Mouse (Mus musculus) hindbrain, embryonic 10.5 days (tissue): ENCODE results near the gene Six5. TPM values are rescaled to one million over a fixed set of nuclear protein-coding genes. Genes with fewer than 3 reads are reported as not detected.
"Not testable (repeated sequence)": the region's sequence is repeated elsewhere in the genome, so short reads cannot be mapped to it uniquely, and the experiment has no call there.

Experiments
- DNase-seq: peaks from one replicate; pipeline ENCODE4 v3.0.0-alpha.2; 2017; ENCODE audit warnings: low spot score
- H3K27ac ChIP-seq: fragments of 300-500 bp; sonication (generic); 2 replicates; pipeline ENCODE4 v1.5.1; 2016; ENCODE audit warnings: mild to moderate bottlenecking, moderate library complexity
- H3K27me3 ChIP-seq: fragments of 300-500 bp; sonication (generic); 2 replicates; pipeline ENCODE4 v1.6.1; 2016; ENCODE audit warnings: mild to moderate bottlenecking; ENCODE audit not compliant: poor library complexity, insufficient read depth, severe bottlenecking
- H3K36me3 ChIP-seq: fragments of 300-500 bp; sonication (generic); 2 replicates; pipeline ENCODE4 v1.6.1; 2016; ENCODE audit warnings: mild to moderate bottlenecking, moderate library complexity
- H3K4me1 ChIP-seq: fragments of 300-500 bp; sonication (generic); replicated peaks from 2 replicates; pipeline ENCODE4 v1.6.1; 2016; ENCODE audit warnings: mild to moderate bottlenecking
- H3K4me3 ChIP-seq: fragments of 300-500 bp; sonication (generic); 2 replicates; pipeline ENCODE4 v1.5.1; 2016; ENCODE audit warnings: mild to moderate bottlenecking, moderate library complexity
- H3K9me3 ChIP-seq: fragments of 300-500 bp; sonication (generic); 2 replicates; pipeline ENCODE4 v1.6.1; 2016; ENCODE audit warnings: mild to moderate bottlenecking, moderate library complexity
- WGBS: fragments of 180-500 bp; shearing (Covaris S2); methylation state at CpG from one replicate; pipeline ENCODE4 v1.1.7; 2016; 5-methylcytosine and 5-hydroxymethylcytosine counted together
- polyA plus RNA-seq: library from polyadenylated mRNA; unstranded; fragments of >200 nt; fragmentation: Nextera tagmentation; extraction: Ambion mirVana; gene quantifications from 2 replicates; pipeline ENCODE4 v1.2.1, GENCODE M21; 2016

Gene Six5
- polyA plus RNA-seq, 1 experiment from 2014 or later, result 8.4 TPM

DNA sequence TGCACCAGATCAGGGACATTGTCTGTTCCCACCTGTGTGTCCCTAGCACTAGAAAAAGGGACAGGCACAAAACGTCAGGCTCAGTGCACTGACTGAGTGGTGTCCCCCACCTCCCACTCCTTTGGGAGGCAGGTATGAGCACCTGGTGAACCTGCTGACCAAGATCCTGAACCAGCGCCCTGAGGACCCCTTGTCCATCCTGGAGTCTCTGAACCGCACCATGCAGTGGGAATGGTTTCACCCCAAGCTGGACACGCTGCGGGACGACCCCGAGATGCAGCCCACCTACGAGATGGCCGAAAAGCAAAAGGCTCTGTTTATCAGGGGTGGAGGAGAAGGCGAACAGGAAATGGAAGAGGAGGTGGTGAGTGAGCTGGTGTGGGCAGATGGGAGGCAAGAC, 37.0 kb upstream of the Six5 start:
- Histone ChIP-seq H3K36me3 (peaks cover 34% of the 10 kb centered on the region), H3K4me3 (no peak overlapping the region), H3K27ac (no peak overlapping the region), H3K27me3 (no peaks in the 10 kb centered on the region), H3K9me3 (no peaks in the 10 kb centered on the region; the same call in 1 of the 2 replicates), H3K4me1 (peaks cover 15% of the 10 kb centered on the region)
- no peak for DNase-seq
- WGBS, result 87% methylated on average over 10 of the region's 10 CpGs

- Histone ChIP-seq H3K9me3 (peaks cover 9% of the 10 kb centered on the region; the same call in 1 of the 2 replicates), H3K4me1 (no peaks in the 10 kb centered on the region), H3K27me3 (peaks cover 47% of the 10 kb centered on the region), H3K4me3 (no peak overlapping the region), H3K27ac (no peak overlapping the region), H3K36me3 (no peaks in the 10 kb centered on the region)
- no peak for DNase-seq
- WGBS, result 47% methylated on average over 13 of the region's 13 CpGs
These were observed 28.5 kb upstream of the Six5 start for GRCm38 (mm10) chr7:19065896-19066295.

DNA sequence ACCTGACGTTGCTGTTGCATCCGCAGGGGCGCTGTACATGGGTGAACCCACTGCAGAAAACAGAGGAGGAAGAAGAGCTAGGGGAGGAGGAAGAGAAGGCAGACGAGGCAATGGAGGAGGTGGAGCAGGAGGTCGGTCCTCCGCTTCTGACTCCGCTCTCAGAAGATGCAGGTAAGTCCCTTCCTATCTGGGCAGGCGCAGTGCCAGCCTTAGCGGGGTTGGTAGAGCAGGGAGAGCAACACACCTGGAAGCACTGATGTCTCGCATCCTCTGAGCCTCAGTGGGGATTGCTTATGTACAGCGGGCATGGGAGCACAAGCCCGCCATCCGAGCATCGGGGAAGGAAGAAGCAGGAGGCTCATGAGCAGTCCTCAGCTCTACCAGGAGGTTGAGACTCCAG, 27.3 kb upstream of the Six5 start:
- 48% methylated on average over 14 of the region's 14 CpGs for WGBS
- Histone ChIP-seq H3K27ac (no peak overlapping the region), H3K4me1 (no peaks in the 10 kb centered on the region), H3K36me3 (no peaks in the 10 kb centered on the region), H3K4me3 (no peak overlapping the region), H3K9me3 (peaks cover 9% of the 10 kb centered on the region; the same call in 1 of the 2 replicates), H3K27me3 (peaks cover 47% of the 10 kb centered on the region)
- no peak for DNase-seq

DNA sequence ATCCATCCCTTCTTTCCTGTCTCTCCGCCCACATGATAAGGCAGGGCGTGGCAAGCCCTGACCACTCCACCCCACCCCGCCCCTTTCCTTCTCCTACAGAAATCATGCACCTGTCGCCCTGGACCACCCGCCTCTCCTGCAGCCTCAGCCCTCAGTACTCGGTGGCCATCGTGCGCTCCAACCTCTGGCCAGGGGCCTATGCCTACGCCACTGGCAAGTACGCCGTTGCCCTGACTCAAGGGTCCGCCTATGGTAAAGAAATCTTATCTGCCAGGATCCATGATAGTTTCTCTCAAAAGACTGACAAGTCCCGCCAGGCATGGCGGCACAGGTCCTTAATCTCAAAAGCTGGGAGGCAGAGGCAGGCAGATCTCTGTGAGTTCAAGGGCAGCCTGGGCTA, 26.5 kb upstream of the Six5 start:
- H3K36me3 ChIP-seq, result no peaks in the 10 kb centered on the region
- H3K9me3 ChIP-seq, result peaks cover 9% of the 10 kb centered on the region; the same call in 1 of the 2 replicates
- no peak overlapping the region for H3K27ac ChIP-seq
- H3K4me3 ChIP-seq, result no peak overlapping the region
- DNase-seq, result no peak
- peaks cover 47% of the 10 kb centered on the region for H3K27me3 ChIP-seq
- WGBS, result 63% methylated on average over 14 of the region's 14 CpGs
- H3K4me1 ChIP-seq, result no peaks in the 10 kb centered on the region

GRCm38 (mm10) chr7:19068707-19069106, 25.7 kb upstream of the Six5 start:
- Histone ChIP-seq H3K27ac (no peak overlapping the region), H3K9me3 (peaks cover 10% of the 10 kb centered on the region; the same call in 1 of the 2 replicates), H3K4me3 (no peak overlapping the region), H3K36me3 (no peaks in the 10 kb centered on the region), H3K4me1 (no peaks in the 10 kb centered on the region), H3K27me3 (peaks cover 44% of the 10 kb centered on the region)
- DNase-seq, result peak; percentile 73
- 9% methylated on average over 2 of the region's 2 CpGs for WGBS

- no peaks in the 10 kb centered on the region for H3K36me3 ChIP-seq
- peaks cover 37% of the 10 kb centered on the region for H3K27me3 ChIP-seq
- 50% methylated on average over 3 of the region's 3 CpGs for WGBS
- no peak overlapping the region for H3K27ac ChIP-seq
- H3K4me1 ChIP-seq, result no peaks in the 10 kb centered on the region
- H3K4me3 ChIP-seq, result no peak overlapping the region
- H3K9me3 ChIP-seq, result peaks cover 11% of the 10 kb centered on the region; the same call in 1 of the 2 replicates
- no peak for DNase-seq
These were observed 24.9 kb upstream of the Six5 start for GRCm38 (mm10) chr7:19069500-19069899.

GRCm38 (mm10) chr7:19071024-19071423, 23.4 kb upstream of the Six5 start:
- H3K27me3 ChIP-seq, result peaks cover 21% of the 10 kb centered on the region
- not testable (repeated sequence) for H3K4me3 ChIP-seq, H3K27ac ChIP-seq, DNase-seq, H3K4me1 ChIP-seq, H3K36me3 ChIP-seq, H3K9me3 ChIP-seq
- WGBS, result 56% methylated on average over 3 of the region's 3 CpGs

DNA sequence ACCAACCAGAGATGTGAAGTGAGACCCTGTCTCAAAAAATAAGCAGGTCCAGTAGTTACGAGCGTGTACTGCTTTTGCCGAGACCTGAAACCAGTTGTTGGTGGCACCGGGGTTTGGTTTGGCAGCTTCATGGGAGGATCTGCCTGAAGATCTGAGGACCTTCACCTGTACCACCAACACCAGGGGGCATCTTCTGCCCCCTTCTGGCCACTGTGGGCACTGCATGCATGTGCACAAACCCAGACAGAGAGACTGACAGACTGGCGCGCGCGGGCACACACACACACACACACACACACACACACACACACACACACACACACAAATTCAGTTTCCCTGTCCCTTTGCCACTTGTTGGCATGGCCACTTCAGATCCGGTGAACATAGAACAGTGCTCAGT, 20.9 kb upstream of the Six5 start:
- H3K9me3 ChIP-seq, result peaks cover 3% of the 10 kb centered on the region; the same call in 1 of the 2 replicates
- H3K4me1 ChIP-seq, result peaks cover 24% of the 10 kb centered on the region
- H3K36me3 ChIP-seq, result peaks cover 9% of the 10 kb centered on the region
- no peaks in the 10 kb centered on the region for H3K27me3 ChIP-seq
- DNase-seq, result no peak
- WGBS, result 74% methylated on average over 9 of the region's 9 CpGs
- no peak overlapping the region for H3K27ac ChIP-seq
- no peak overlapping the region for H3K4me3 ChIP-seq

- DNase-seq, result no peak
- WGBS, result 94% methylated on average over 6 of the region's 6 CpGs
- H3K27ac ChIP-seq, result no peak overlapping the region
- H3K9me3 ChIP-seq, result peaks cover 3% of the 10 kb centered on the region; the same call in 1 of the 2 replicates
- H3K4me3 ChIP-seq, result no peak overlapping the region
- H3K4me1 ChIP-seq, result peaks cover 24% of the 10 kb centered on the region
- H3K27me3 ChIP-seq, result no peaks in the 10 kb centered on the region
- H3K36me3 ChIP-seq, result peaks cover 19% of the 10 kb centered on the region
These were observed 19.9 kb upstream of the Six5 start for GRCm38 (mm10) chr7:19074494-19074893.

DNA sequence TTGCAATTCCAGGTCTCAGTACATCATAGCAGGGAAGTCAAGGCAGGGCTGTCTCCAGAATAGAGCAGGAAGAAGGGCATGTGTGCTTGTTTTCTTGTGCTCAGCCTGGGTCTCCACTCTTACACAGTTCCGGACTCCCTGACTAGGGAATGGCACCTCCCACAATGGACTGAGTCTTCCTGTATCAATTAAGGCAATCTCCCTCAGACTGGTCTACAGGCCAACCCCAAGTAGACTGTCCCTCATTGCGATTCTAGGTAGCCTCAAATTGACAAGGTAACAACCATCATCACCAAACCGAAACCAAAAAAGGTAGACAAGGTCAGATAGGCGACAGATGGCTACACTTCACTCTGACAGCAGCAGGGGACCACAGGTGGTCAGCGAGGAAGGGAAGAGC, 19.2 kb upstream of the Six5 start:
- peaks cover 24% of the 10 kb centered on the region for H3K4me1 ChIP-seq
- peak overlapping the region; percentile 72 for H3K27ac ChIP-seq
- H3K9me3 ChIP-seq, result peaks cover 3% of the 10 kb centered on the region; the same call in 1 of the 2 replicates
- DNase-seq, result no peak
- peak overlapping the region; percentile 99 for H3K4me3 ChIP-seq
- no peaks in the 10 kb centered on the region for H3K27me3 ChIP-seq
- WGBS, result 61% methylated on average over 5 of the region's 5 CpGs
- peaks cover 26% of the 10 kb centered on the region for H3K36me3 ChIP-seq

GRCm38 (mm10) chr7:19075723-19076585, 18.4 kb upstream of the Six5 start, which contains the start of gene Dmwd:
Gene Dmwd, plus strand, starts transcription at chr7:19076227.
- H3K27ac ChIP-seq, result peak within 1 kb of the TSS; percentile 95
- H3K4me1 ChIP-seq, result peaks cover 24% of the 10 kb centered on the region
- 2% methylated on average over 91 of the region's 91 CpGs for WGBS
- no peaks in the 10 kb centered on the region for H3K27me3 ChIP-seq
- H3K9me3 ChIP-seq, result peaks cover 3% of the 10 kb centered on the region; the same call in 1 of the 2 replicates
- H3K36me3 ChIP-seq, result peaks cover 33% of the 10 kb centered on the region
- DNase-seq, result peak; percentile 100
- H3K4me3 ChIP-seq, result peak within 1 kb of the TSS; percentile 99

- no peaks in the 10 kb centered on the region for H3K27me3 ChIP-seq
- no peak for DNase-seq
- peak overlapping the region; percentile 99 for H3K4me3 ChIP-seq
- peaks cover 40% of the 10 kb centered on the region for H3K36me3 ChIP-seq
- peaks cover 25% of the 10 kb centered on the region for H3K4me1 ChIP-seq
- H3K27ac ChIP-seq, result peak overlapping the region; percentile 95
- H3K9me3 ChIP-seq, result peaks cover 3% of the 10 kb centered on the region; the same call in 1 of the 2 replicates
- WGBS, result under 1% methylated on average over 22 of the region's 22 CpGs
These were observed 17.8 kb upstream of the Six5 start for GRCm38 (mm10) chr7:19076586-19076991.

DNA sequence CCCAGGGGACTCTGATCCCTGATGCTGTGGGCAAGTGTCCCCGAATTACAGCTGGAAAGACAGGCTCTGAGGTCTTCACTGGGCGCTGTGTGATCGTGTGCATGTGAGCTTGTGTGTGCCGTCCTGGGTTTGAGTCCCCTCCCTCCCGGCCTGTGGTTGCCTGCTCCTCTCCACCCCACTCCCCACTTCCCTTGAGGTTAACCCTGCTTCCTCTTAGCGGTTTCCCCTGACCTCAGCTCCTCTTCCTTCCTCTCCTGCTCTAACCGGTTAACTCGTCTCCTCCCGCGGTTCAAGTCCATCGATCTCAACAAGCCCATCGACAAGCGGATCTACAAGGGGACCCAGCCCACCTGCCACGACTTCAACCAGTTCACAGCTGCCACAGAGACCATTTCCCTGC, 16.6 kb upstream of the Six5 start:
- DNase-seq, result no peak
- peaks cover 36% of the 10 kb centered on the region for H3K4me1 ChIP-seq
- peak overlapping the region; percentile 99 for H3K4me3 ChIP-seq
- 80% methylated on average over 14 of the region's 14 CpGs for WGBS
- peak overlapping the region; percentile 95 for H3K27ac ChIP-seq
- peaks cover 51% of the 10 kb centered on the region for H3K36me3 ChIP-seq
- H3K27me3 ChIP-seq, result no peaks in the 10 kb centered on the region
- H3K9me3 ChIP-seq, result peaks cover 3% of the 10 kb centered on the region; the same call in 1 of the 2 replicates
